ENCODE assay signal across 23 mouse cellular contexts in genomic region chr15:52577614-52578013, GRCm38 (mm10).
DNase-seq lines count a peak whose midpoint lies in the region; ATAC-seq and TF ChIP-seq lines count a peak whose summit lies in the region.
"Had no signal": no experiment of that assay in that cellular context is flagged by ENCODE, and none has a peak within 500 bp of the region (broad histone marks: within the 10 kb centered on the region; RNA-seq: fewer than 3 reads in every experiment).

No protein-coding gene starts in this region.

- no peak for TF ChIP-seq POLR2A in CH12.LX (IDR thresholded peaks at IDR 0.05; ENCODE audit: low read depth, low read length)

- ATAC-seq in frontal cortex, adult (ENCODE audit: low TSS enrichment), result peak; percentile 73
- ATAC-seq: activated CD4-positive, CD25-positive, alpha-beta regulatory T cell, adult 4 months; CD4-positive, CD25-positive, alpha-beta regulatory T cell, adult 4 months; Patski had no signal

- no peaks in the 10 kb centered on the region for H3K9me3 ChIP-seq in CH12.LX (replicated peaks; ENCODE audit: low read length)
- H3K9me3 ChIP-seq: G1E had no signal

- H3K4me2 ChIP-seq in CH12.LX (ENCODE audit: insufficient read depth, low read depth, poor library complexity, severe bottlenecking), result no peak overlapping the region

- peak; percentile 66 for TF ChIP-seq EP300 in CH12.LX (IDR thresholded peaks at IDR 0.05; ENCODE audit: low read length)

- TF ChIP-seq CTCF in CH12.LX (conservative IDR thresholded peaks at IDR 0.05 in 1 of 2, IDR thresholded peaks at IDR 0.05 in 1 of 2; ENCODE audit: low read depth in 2 of 2, low read length in 2 of 2), result no peak

- H3K4me1 ChIP-seq in CH12.LX (ENCODE audit: control insufficient read depth in 1 of 2, insufficient read depth in 2 of 2), result peaks cover 2 to 27% of the 10 kb centered on the region in 2 experiments; a peak in 3 of 4 replicates

- in situ Hi-C loops in CH12.LX (cut with MboI; ENCODE audit: low pct_ligation_motif_present, low pct_unique_long_range_greater_than_20kb, low sequenced_read_pairs), result no loop called here

- H3K9ac ChIP-seq in CH12.LX (ENCODE audit: insufficient read depth, low read depth), result no peak overlapping the region

- no peak for DNase-seq in frontal cortex, adult 2 months (ENCODE audit: extremely low spot score in 1 of 2, low spot score in 1 of 2)
- DNase-seq in CH12.LX (ENCODE audit: extremely low read depth), result peak; percentile 48
- DNase-seq in brain, adult 2 months (ENCODE audit: low read depth, low spot score), result peak; percentile 24
- DNase-seq in telencephalon, adult 2 months (ENCODE audit: low read depth, low spot score), result peak; percentile 5
- DNase-seq in left cerebral cortex, adult 11 months (ENCODE audit: low spot score), result no peak
- DNase-seq in ovary, postnatal 10 days (ENCODE audit: low spot score), result no peak
- no peak for DNase-seq in layer of hippocampus, adult 8-10 months (ENCODE audit: low spot score in 2 of 2)
- DNase-seq: adrenal gland, adult 2 months; adrenal gland, adult 8-10 months; adrenal gland, postnatal 10 days; adrenal gland, postnatal 14 days; adrenal gland, postnatal 25 days; adrenal gland, postnatal 36 days; B cell, adult 2 months; cerebellum, adult 11 months; cerebellum, adult 11-12 months; cerebellum, adult 18-20 months; cerebellum, adult 2 months had no signal

- TF ChIP-seq RAD21 in CH12.LX (IDR thresholded peaks at IDR 0.05; ENCODE audit: low read depth, low read length), result no peak

- H3K27ac ChIP-seq in CH12.LX (ENCODE audit: insufficient read depth, low read depth), result no peak overlapping the region

- H3K79me2 ChIP-seq in CH12.LX (replicated peaks; ENCODE audit: control insufficient read depth, extremely low read depth, insufficient read depth, poor library complexity, severe bottlenecking), result no peaks in the 10 kb centered on the region

- H3K4me3 ChIP-seq in CH12.LX (replicated peaks in 1 of 3; ENCODE audit: low read depth in 2 of 3, low read length in 2 of 3, poor library complexity in 1 of 3), result no peak overlapping the region

- no peaks in the 10 kb centered on the region for H3K36me3 ChIP-seq in CH12.LX (replicated peaks in 1 of 2; ENCODE audit: control insufficient read depth in 1 of 2, insufficient read depth in 1 of 2, low read length in 1 of 2)
- H3K36me3 ChIP-seq: G1E had no signal

- dilution Hi-C loops in CH12.LX (cut with MboI; ENCODE audit: extremely low pct_ligation_motif_present, extremely low pct_unique_long_range_greater_than_20kb, low sequenced_read_pairs), result no loop called here

- no peaks in the 10 kb centered on the region for H3K27me3 ChIP-seq in CH12.LX (replicated peaks)

TF ChIP-seq in CH12.LX, 34 proteins besides CTCF, POLR2A, EP300 and RAD21:
- peak; percentile 84 for TF ChIP-seq MEF2A (IDR thresholded peaks at IDR 0.05; ENCODE audit: borderline replicate concordance, low read depth, low read length)
- TF ChIP-seq JUND (conservative IDR thresholded peaks at IDR 0.05; ENCODE audit: low read depth, low read length), result peak; percentile 79
- TF ChIP-seq TCF12 (IDR thresholded peaks at IDR 0.05; ENCODE audit: low read depth, low read length), result no peak
- TF ChIP-seq E2F4 (IDR thresholded peaks at IDR 0.05; ENCODE audit: insufficient replicate concordance, low read depth, low read length), result no peak
- no peak for TF ChIP-seq TBP (conservative IDR thresholded peaks at IDR 0.05; ENCODE audit: low read depth, low read length)
- peak; percentile 69 for TF ChIP-seq JUN (IDR thresholded peaks at IDR 0.05; ENCODE audit: insufficient read depth, low read depth, low read length)
- peak; percentile 30 for TF ChIP-seq ETS1 (conservative IDR thresholded peaks at IDR 0.05; ENCODE audit: low read depth, low read length)

Comparison
In these comparisons a context has a peak if more than half of its experiments do, and no peak if none do; other contexts are left out.
1. DNase-seq: peak in CH12.LX (single experiment), brain, adult 2 months (single experiment) and telencephalon, adult 2 months (single experiment); none in frontal cortex, adult 2 months (0 of 2), left cerebral cortex, adult 11 months (single experiment), ovary, postnatal 10 days (single experiment) and layer of hippocampus, adult 8-10 months (0 of 2).